Mouse (Mus musculus) myocyte (in vitro differentiated cells): ENCODE results near the gene Gas7. TPM values are rescaled to one million over a fixed set of nuclear protein-coding genes. Genes with fewer than 3 reads are reported as not detected.

Source experiments
- H3K27me3 ChIP-seq: one replicate; pipeline ENCODE4 v1.6.1; 2011; ENCODE audit not compliant: control insufficient read depth, insufficient read depth, insufficient read length
- H3K36me3 ChIP-seq: one replicate; pipeline ENCODE4 v1.6.1; 2011; ENCODE audit not compliant: control insufficient read depth, insufficient read depth
- H3K4me2 ChIP-seq: one replicate; pipeline ENCODE4 v1.6.1; 2011; ENCODE audit warnings: low read depth, control low read depth
- H3K4me3 ChIP-seq: one replicate; pipeline ENCODE4 v1.5.1; 2011; ENCODE audit warnings: mild to moderate bottlenecking, control low read depth, moderate library complexity
- H3K79me2 ChIP-seq: one replicate; pipeline ENCODE4 v1.6.1; 2011; ENCODE audit not compliant: control insufficient read depth, insufficient read depth
- H3ac ChIP-seq: one replicate; pipeline ENCODE4 v1.6.1; 2011; ENCODE audit not compliant: control insufficient read depth, insufficient read length
- CEBPB ChIP-seq: IDR thresholded peaks from 2 replicates; pipeline ENCODE4 v1.6.1; 2011; ENCODE audit warnings: mild to moderate bottlenecking, moderate library complexity; ENCODE audit not compliant: poor library complexity, insufficient read depth, severe bottlenecking
- E2F4 ChIP-seq: IDR thresholded peaks from one replicate; pipeline ENCODE4 v1.6.1; 2011; ENCODE audit warnings: mild to moderate bottlenecking, control low read depth, moderate library complexity; ENCODE audit not compliant: insufficient read depth
- MAX ChIP-seq: IDR thresholded peaks from one replicate; pipeline ENCODE4 v1.6.1; 2011; ENCODE audit warnings: low read depth, mild to moderate bottlenecking, control low read depth
- MYOD1 ChIP-seq, 3 experiments: IDR thresholded peaks; one replicate each; pipeline ENCODE4 v1.6.1; 2011; ENCODE audit warnings: control low read depth in 2 of 3, low read depth in 2 of 3, mild to moderate bottlenecking in 2 of 3, moderate library complexity in 1 of 3; ENCODE audit not compliant: insufficient read length in 2 of 3, control insufficient read depth in 1 of 3
- MYOG ChIP-seq, 3 experiments: IDR thresholded peaks; one replicate each; pipeline ENCODE4 v1.6.1; 2011; ENCODE audit warnings: control low read depth in 2 of 3, low read depth in 2 of 3, mild to moderate bottlenecking in 2 of 3; ENCODE audit not compliant: insufficient read length in 2 of 3, control insufficient read depth in 1 of 3, insufficient read depth in 1 of 3
- POLR2A ChIP-seq: IDR thresholded peaks from one replicate; pipeline ENCODE4 v1.6.1; 2011; ENCODE audit warnings: low read depth, mild to moderate bottlenecking, control low read depth, moderate library complexity; ENCODE audit not compliant: insufficient read length
- POLR2AphosphoS2 ChIP-seq: IDR thresholded peaks from one replicate; pipeline ENCODE4 v1.6.1; 2011; ENCODE audit warnings: low read depth, control low read depth; ENCODE audit not compliant: insufficient read length
- REST ChIP-seq: IDR thresholded peaks from one replicate; pipeline ENCODE4 v1.6.1; 2011; ENCODE audit warnings: mild to moderate bottlenecking, control low read depth, moderate library complexity; ENCODE audit not compliant: insufficient read depth, insufficient read length
- SRF ChIP-seq: IDR thresholded peaks from one replicate; pipeline ENCODE4 v1.6.1; 2011; ENCODE audit warnings: low read depth; ENCODE audit not compliant: control insufficient read depth, insufficient read length
- TCF12 ChIP-seq: IDR thresholded peaks from one replicate; pipeline ENCODE4 v1.6.1; 2011; ENCODE audit warnings: mild to moderate bottlenecking, control low read depth; ENCODE audit not compliant: poor library complexity, insufficient read depth, severe bottlenecking
- TCF3 ChIP-seq: IDR thresholded peaks from one replicate; pipeline ENCODE4 v1.6.1; 2011; ENCODE audit warnings: low read depth, control low read depth; ENCODE audit not compliant: insufficient read length
- USF1 ChIP-seq: IDR thresholded peaks from one replicate; pipeline ENCODE4 v1.6.1; 2011; ENCODE audit warnings: low read depth, mild to moderate bottlenecking, control low read depth, moderate library complexity
- polyA plus RNA-seq: library from polyadenylated mRNA; unstranded; fragments of >200 nt; fragmentation: generic; extraction: Trizol; gene quantifications from one replicate; pipeline ENCODE4 v1.2.1, GENCODE M21; 2012; ENCODE audit warnings: missing spikeins

Gas7 gene
- polyA plus RNA-seq, 1 experiment: 0.02 TPM

- Histone ChIP-seq H3ac (no peak overlapping the region), H3K27me3 (no peaks in the 10 kb centered on the region), H3K79me2 (no peaks in the 10 kb centered on the region), H3K4me3 (no peak overlapping the region), H3K36me3 (no peaks in the 10 kb centered on the region), H3K4me2 (no peak overlapping the region)
- TF ChIP-seq TCF12: no peak
- TF ChIP-seq POLR2AphosphoS2: no peak
- TF ChIP-seq MYOG (IDR thresholded peaks at IDR 0.05; ENCODE audit: control insufficient read depth in 1 of 3, insufficient read depth in 1 of 3, insufficient read length in 2 of 3, low read depth in 2 of 3): no peak
- TF ChIP-seq TCF3: no peak
- TF ChIP-seq CEBPB: peak; percentile 79
Observed at GRCm38 (mm10) chr11:67526621-67527545, 71.6 kb downstream of the Gas7 start.

GRCm38 (mm10) chr11:67531286-67531685, 76.0 kb downstream of the Gas7 start:
- H3K79me2 ChIP-seq: no peaks in the 10 kb centered on the region
- H3K4me3 ChIP-seq: no peak overlapping the region
- H3K36me3 ChIP-seq: no peaks in the 10 kb centered on the region
- H3K4me2 ChIP-seq: no peak overlapping the region
- no peak overlapping the region for H3ac ChIP-seq
- no peaks in the 10 kb centered on the region for H3K27me3 ChIP-seq
- TF ChIP-seq MYOG (IDR thresholded peaks at IDR 0.05; ENCODE audit: control insufficient read depth in 1 of 3, insufficient read depth in 1 of 3, insufficient read length in 2 of 3, low read depth in 2 of 3) (no peak), REST (no peak), E2F4 (no peak), POLR2A (no peak), POLR2AphosphoS2 (no peak), TCF3 (no peak), MAX (no peak), SRF (no peak), USF1 (no peak), CEBPB (no peak), TCF12 (no peak), MYOD1 (IDR thresholded peaks at IDR 0.05; ENCODE audit: control insufficient read depth in 1 of 3, insufficient read length in 2 of 3, low read depth in 2 of 3) (no peak)

DNA sequence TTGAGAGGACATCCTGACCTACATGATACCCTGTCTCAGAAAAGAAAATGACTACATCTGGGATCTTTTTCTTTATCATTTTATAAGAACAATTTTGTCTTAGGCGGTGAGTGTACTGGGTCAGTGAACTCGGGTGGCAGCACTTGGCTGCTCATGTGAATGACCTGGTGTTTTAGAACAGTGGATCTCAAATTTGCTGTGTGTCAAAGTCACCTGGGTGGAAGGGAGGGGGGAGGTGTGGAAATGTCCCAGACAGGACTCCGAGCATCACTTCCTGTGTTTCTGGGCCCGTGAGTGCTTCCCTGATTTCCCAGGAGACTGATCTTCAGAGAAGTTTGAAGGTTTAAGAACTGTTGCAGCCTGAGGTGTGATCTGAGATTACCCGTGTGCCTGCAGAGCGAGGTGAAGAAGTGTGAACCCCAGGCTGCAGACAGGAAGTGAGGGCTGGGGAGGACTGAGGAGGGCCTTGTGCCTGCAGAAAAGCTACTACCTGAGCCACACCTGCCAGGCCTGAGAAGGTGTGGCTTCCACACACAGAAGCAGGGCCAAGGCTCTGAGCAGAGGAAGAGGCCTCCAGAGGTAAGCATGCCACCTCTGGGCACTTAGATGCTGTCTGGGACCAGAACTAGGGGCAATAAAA, 76.8 kb downstream of the Gas7 start:
- no peak overlapping the region for H3K4me2 ChIP-seq
- no peak overlapping the region for H3K4me3 ChIP-seq
- H3K79me2 ChIP-seq: no peaks in the 10 kb centered on the region
- TF ChIP-seq MYOD1 (IDR thresholded peaks at IDR 0.05; ENCODE audit: control insufficient read depth in 1 of 3, insufficient read length in 2 of 3, low read depth in 2 of 3) (no peak), TCF12 (no peak), POLR2AphosphoS2 (no peak), REST (no peak), CEBPB (no peak), MAX (no peak), SRF (no peak), E2F4 (no peak), TCF3 (no peak), POLR2A (no peak), MYOG (IDR thresholded peaks at IDR 0.05; ENCODE audit: control insufficient read depth in 1 of 3, insufficient read depth in 1 of 3, insufficient read length in 2 of 3, low read depth in 2 of 3) (no peak), USF1 (no peak)
- H3K27me3 ChIP-seq: no peaks in the 10 kb centered on the region
- no peaks in the 10 kb centered on the region for H3K36me3 ChIP-seq
- H3ac ChIP-seq: no peak overlapping the region

DNA sequence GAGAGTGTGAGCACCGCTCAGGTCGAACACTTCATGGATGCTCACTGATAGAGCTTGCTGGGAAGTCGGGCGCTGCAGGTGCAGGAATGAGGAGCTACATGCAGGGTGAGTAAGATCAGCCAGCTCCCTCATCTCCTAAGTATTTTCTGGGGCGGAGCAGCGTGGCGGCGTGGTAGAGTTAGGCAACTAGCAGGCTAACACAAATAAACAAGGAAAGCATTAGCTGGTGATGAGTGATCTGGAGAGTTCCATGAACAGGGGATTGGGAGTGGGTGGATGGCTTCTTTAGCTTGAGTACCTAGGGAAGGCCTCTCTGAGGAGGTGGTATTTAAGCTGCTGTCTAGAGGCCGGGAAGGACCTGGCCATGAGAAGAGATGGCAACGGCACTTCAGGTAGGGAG, 77.5 kb downstream of the Gas7 start:
- Histone ChIP-seq H3K79me2 (no peaks in the 10 kb centered on the region), H3ac (no peak overlapping the region), H3K4me3 (no peak overlapping the region), H3K36me3 (no peaks in the 10 kb centered on the region), H3K27me3 (no peaks in the 10 kb centered on the region), H3K4me2 (no peak overlapping the region)
- no peak for TF ChIP-seq USF1
- TF ChIP-seq REST: no peak
- TF ChIP-seq CEBPB: no peak
- TF ChIP-seq MAX: no peak
- no peak for TF ChIP-seq POLR2AphosphoS2
- no peak for TF ChIP-seq POLR2A
- no peak for TF ChIP-seq TCF3
- TF ChIP-seq TCF12: no peak
- no peak for TF ChIP-seq MYOG (IDR thresholded peaks at IDR 0.05; ENCODE audit: control insufficient read depth in 1 of 3, insufficient read depth in 1 of 3, insufficient read length in 2 of 3, low read depth in 2 of 3)
- no peak for TF ChIP-seq MYOD1 (IDR thresholded peaks at IDR 0.05; ENCODE audit: control insufficient read depth in 1 of 3, insufficient read length in 2 of 3, low read depth in 2 of 3)
- TF ChIP-seq E2F4: no peak
